ENCODE assay signal across 8 mouse cellular contexts in genomic region chr7:81570752-81571107, GRCm38 (mm10). TPM values are rescaled to one million over a fixed set of nuclear protein-coding genes. Genes with fewer than 3 reads are reported as not detected.
DNase-seq lines count a peak whose midpoint lies in the region; ATAC-seq and TF ChIP-seq lines count a peak whose summit lies in the region.

No protein-coding gene starts in this region.

- H3K4me3 ChIP-seq in heart, embryonic 12.5 days, result peak overlapping the region; percentile 90
- H3K4me3 ChIP-seq in G1E (ENCODE audit: low read depth, low read length), result peak overlapping the region; percentile 94; the same call in 1 of the 2 replicates
- H3K4me3 ChIP-seq in hindbrain, embryonic 11.5 days (ENCODE audit: low read depth, low read length), result peak overlapping the region; percentile 83; the same call in 1 of the 2 replicates

- WGBS in heart, embryonic 12.5 days, result 3% methylated on average over 5 of the region's 5 CpGs
- WGBS in hindbrain, embryonic 11.5 days, result 3% methylated on average over 5 of the region's 5 CpGs

- H3K4me1 ChIP-seq in heart, embryonic 12.5 days (replicated peaks), result peaks cover 38% of the 10 kb centered on the region
- H3K4me1 ChIP-seq in G1E (ENCODE audit: insufficient read depth, low read depth, low read length), result peaks cover 30% of the 10 kb centered on the region
- 0 out of 2 replicates have a peak, but pooled peaks cover 2% of the 10 kb centered on the region for H3K4me1 ChIP-seq in hindbrain, embryonic 11.5 days (replicated peaks; ENCODE audit: control insufficient read depth, insufficient read depth, low read length)

- ATAC-seq in heart, embryonic 12.5 days (ENCODE audit: insufficient number of reproducible peaks, low FRiP score), result peak; percentile 16
- no peak; the same call in 1 of the 2 replicates for ATAC-seq in G1E (ENCODE audit: extremely low read depth, insufficient number of reproducible peaks, low FRiP score, poor library complexity, severe bottlenecking)
- ATAC-seq in hindbrain, embryonic 11.5 days (ENCODE audit: low FRiP score), result no peak
- peak; percentile 35 for ATAC-seq in megakaryocyte-erythroid progenitor cell, adult 5-6 weeks (replicated peaks; ENCODE audit: low FRiP score, low TSS enrichment, poor library complexity, severe bottlenecking)

- H3K27ac ChIP-seq in heart, embryonic 12.5 days (ENCODE audit: poor library complexity, severe bottlenecking), result peak overlapping the region; percentile 95
- no peak overlapping the region for H3K27ac ChIP-seq in hindbrain, embryonic 11.5 days (ENCODE audit: low read depth, low read length)

- DNase-seq in heart, postnatal 36 days, result no peak
- no peak for DNase-seq in G1E (ENCODE audit: low spot score)
- DNase-seq in hindbrain, embryonic 11.5 days (ENCODE audit: low spot score), result no peak
- DNase-seq in embryo, embryonic 11 days, result no peak
- no peak for DNase-seq in thymus, adult 18-20 months
- no peak for DNase-seq in cerebellum, postnatal 10 days

- H3K9me3 ChIP-seq in heart, embryonic 12.5 days (replicated peaks), result no peaks in the 10 kb centered on the region
- no peaks in the 10 kb centered on the region for H3K9me3 ChIP-seq in G1E (replicated peaks)
- no peaks in the 10 kb centered on the region for H3K9me3 ChIP-seq in hindbrain, embryonic 11.5 days (ENCODE audit: control insufficient read depth, low read length)

- H3K36me3 ChIP-seq in heart, embryonic 12.5 days, result peaks cover 9% of the 10 kb centered on the region
- H3K36me3 ChIP-seq in G1E (replicated peaks), result peaks cover 21% of the 10 kb centered on the region
- no peaks in the 10 kb centered on the region for H3K36me3 ChIP-seq in hindbrain, embryonic 11.5 days (ENCODE audit: control insufficient read depth, insufficient read depth, low read length)

- H3K27me3 ChIP-seq in heart, embryonic 12.5 days (replicated peaks), result no peaks in the 10 kb centered on the region
- peaks cover 6% of the 10 kb centered on the region for H3K27me3 ChIP-seq in G1E (ENCODE audit: insufficient read depth, low read length)
- H3K27me3 ChIP-seq in hindbrain, embryonic 11.5 days (ENCODE audit: control insufficient read depth, insufficient read depth, low read length), result no peaks in the 10 kb centered on the region

- no peak for TF ChIP-seq CTCF in G1E (IDR thresholded peaks at IDR 0.05; ENCODE audit: low read depth, low read length)

- no peak overlapping the region for H3K9ac ChIP-seq in heart, embryonic 12.5 days
- no peak overlapping the region for H3K9ac ChIP-seq in hindbrain, embryonic 11.5 days (ENCODE audit: low read depth, low read length)

- H3K4me2 ChIP-seq in heart, embryonic 12.5 days, result peak overlapping the region; percentile 82
- H3K4me2 ChIP-seq in hindbrain, embryonic 11.5 days (replicated peaks; ENCODE audit: low read depth, low read length), result peak overlapping the region; percentile 15; the same call in 1 of the 2 replicates

- intact Hi-C loops in heart, postnatal 36 days (cut with DNase I), result loop anchor here (2.0 to 10.0 kb wide), 4 partner anchors 48 to 364 kb away; partner anchors contain the start of genes Hdgfl3 and Pde8a

RNA-seq across cellular contexts. Expression of gene Whamm, which starts 0.3 kb away (rescaled TPM):
- 6.9 and 7.6 TPM in 2 replicates for polyA plus RNA-seq in heart, embryonic 12.5 days (2016; fragmentation: Nextera tagmentation; extraction: Ambion mirVana)
- 10 to 100 TPM in 1 of 2 experiments, 1 to 10 TPM in 1; 10.0 to 10.5 TPM for total RNA-seq in heart, postnatal 36 days (2021)
- total RNA-seq in G1E (2014; fragmentation: Nextera tagmentation), result 35.3 and 40.6 TPM in 2 replicates
- 19.2 and 25.3 TPM in 2 replicates for total RNA-seq in G1E (2017)
- polyA plus RNA-seq in G1E (2012), result 22.5 and 23.6 TPM in 2 replicates
- 7.5 and 9.0 TPM in 2 replicates for polyA plus RNA-seq in hindbrain, embryonic 11.5 days (2014; fragmentation: Nextera tagmentation; extraction: Ambion mirVana)
- 13.5 and 21.5 TPM in 2 replicates for total RNA-seq in megakaryocyte-erythroid progenitor cell, adult 5-6 weeks (2014; fragmentation: Nextera tagmentation)
- 17.7 and 33.8 TPM in 2 replicates for total RNA-seq in megakaryocyte-erythroid progenitor cell, adult 5-6 weeks (2017)

RNA-seq across cellular contexts. Expression of gene Fsd2, which starts 4.0 kb away (rescaled TPM):
- polyA plus RNA-seq in heart, embryonic 12.5 days (2016; fragmentation: Nextera tagmentation; extraction: Ambion mirVana), result 65.0 and 65.8 TPM in 2 replicates
- 100 to 1,000 TPM; 276 to 293 TPM for total RNA-seq in heart, postnatal 36 days (2021)
- total RNA-seq in G1E (2014; fragmentation: Nextera tagmentation) (not detected in 2 replicates), G1E (2017) (0.05 and 0.06 TPM in 2 replicates)
- not detected in 2 replicates for polyA plus RNA-seq in G1E (2012)
- 0.29 and 0.52 TPM in 2 replicates for polyA plus RNA-seq in hindbrain, embryonic 11.5 days (2014; fragmentation: Nextera tagmentation; extraction: Ambion mirVana)
- not detected in 2 replicates for total RNA-seq in megakaryocyte-erythroid progenitor cell, adult 5-6 weeks (2014; fragmentation: Nextera tagmentation)
- total RNA-seq in megakaryocyte-erythroid progenitor cell, adult 5-6 weeks (2017), result 0.19 TPM in 1 of 2 replicates, not detected in the other

Comparison
In these comparisons a context has a peak if more than half of its experiments do, and no peak if none do; other contexts are left out.
1. ATAC-seq: peak in heart, embryonic 12.5 days (single experiment) and megakaryocyte-erythroid progenitor cell, adult 5-6 weeks (single experiment); none in G1E (single experiment) and hindbrain, embryonic 11.5 days (single experiment).
2. RNA of gene Fsd2, which starts 4.0 kb away (total RNA-seq): 276 to 293 TPM in heart, postnatal 36 days; 0.05 to 0.06 TPM in G1E and 0.19 TPM in megakaryocyte-erythroid progenitor cell, adult 5-6 weeks; every median in the first group is over 100 times any median in the second.
3. Peak in every context shown above with its lines, with median percentiles within 50 percentile points of each other: H3K4me3 ChIP-seq.